Mouse (Mus musculus) Patski (cell line): ENCODE results near the gene Med15. TPM values are rescaled to one million over a fixed set of nuclear protein-coding genes. Genes with fewer than 3 reads are reported as not detected.

Experiments used
- ATAC-seq: fragments of 100-300 bp; one replicate; pipeline ENCODE4 v1.8.0; 2021
- CTCF ChIA-PET: fragments of 350-600 bp; sonication (Branson Sonifier 250); formaldehyde crosslinking; loops from one replicate; lab custom pipeline; 2022; ENCODE audit warnings: inconsistent platforms; lab: Charles Lee
- POLR2A ChIA-PET: fragments of 350-600 bp; sonication (Branson Sonifier 250); formaldehyde crosslinking; loops from one replicate; lab custom pipeline; 2022; ENCODE audit warnings: antibody characterized with exemption, inconsistent platforms; lab: Charles Lee
- DNase-seq: peaks from one replicate; pipeline ENCODE4 v3.0.0-alpha.2; 2011; ENCODE audit warnings: low read depth, low spot score
- H3K27me3 ChIP-seq: fragments of 371-371 bp; one replicate; pipeline ENCODE4 v1.5.1; 2021
- CTCF ChIP-seq: fragments of 100-300 bp; IDR thresholded peaks from one replicate; pipeline ENCODE4 v1.5.1; 2021
- in situ Hi-C: fragments of 300-500 bp; cut with MboI; formaldehyde crosslinking; loops from 3 replicates; pipeline ENCODE4 v1.11.1; 2018; ENCODE audit warnings: low pct_unique_long_range_greater_than_20kb, mixed read lengths
- polyA plus RNA-seq: library from polyadenylated mRNA; unstranded; gene quantifications from one replicate; pipeline ENCODE4 v1.2.3, GENCODE M21; 2021

The Med15 gene
- polyA plus RNA-seq, 1 experiment from 2014 or later, result 69.1 TPM

- in situ Hi-C loops, result no loop called here
- ChIA-PET POLR2A (interaction anchor here (1.5 kb wide), 1 partner anchor 9 kb away, joined by 3 read pairs; no protein-coding TSS in a partner anchor), CTCF (interaction anchor here (1.3 kb wide), 1 partner anchor 30 kb away, joined by 3 read pairs; no protein-coding TSS in a partner anchor)
- ATAC-seq, result no peak
- DNase-seq, result no peak
- no peak for TF ChIP-seq CTCF
- no peaks in the 10 kb centered on the region for H3K27me3 ChIP-seq
Measured at GRCm38 (mm10) chr16:17654188-17654795, 78.4 kb downstream of the Med15 start.

- DNase-seq (no peak), ATAC-seq (no peak)
- POLR2A ChIA-PET, result interaction anchor here (1.5 kb wide), 1 partner anchor 8 kb away, joined by 3 read pairs; no protein-coding TSS in a partner anchor
- no peak for TF ChIP-seq CTCF
- in situ Hi-C loops, result no loop called here
- CTCF ChIA-PET, result interaction anchor here (1.3 kb wide), 1 partner anchor 29 kb away, joined by 3 read pairs; no protein-coding TSS in a partner anchor
- H3K27me3 ChIP-seq, result no peaks in the 10 kb centered on the region
Measured at GRCm38 (mm10) chr16:17653601-17654000, 79.1 kb downstream of the Med15 start.

- no peak for TF ChIP-seq CTCF
- in situ Hi-C loops, result no loop called here
Measured at GRCm38 (mm10) chr16:17652607-17653006, 80.1 kb downstream of the Med15 start.

DNA sequence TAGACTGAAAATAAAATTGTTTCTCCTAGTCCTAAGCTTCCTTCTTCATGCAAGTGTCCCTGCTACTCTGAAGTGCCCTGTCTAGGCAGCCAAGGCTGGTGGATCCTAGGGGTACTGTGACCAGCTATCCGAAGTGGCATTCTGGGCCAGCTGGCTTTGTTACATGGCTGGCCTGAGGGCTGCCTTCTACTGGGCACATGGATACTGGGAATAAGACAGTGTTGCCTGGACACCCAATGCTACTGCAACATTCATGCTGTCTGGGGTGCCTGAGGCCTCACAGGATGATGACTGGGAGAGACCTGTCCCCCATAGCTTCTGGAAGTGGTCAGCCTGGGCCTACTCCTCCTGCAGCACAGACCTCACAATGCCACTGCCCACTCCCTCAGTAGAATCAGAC is 82.0 kb downstream of the Med15 start:
- ATAC-seq (no peak), DNase-seq (no peak)
- CTCF ChIA-PET, result no interaction called here
- no peak for TF ChIP-seq CTCF
- POLR2A ChIA-PET, result no interaction called here
- no peaks in the 10 kb centered on the region for H3K27me3 ChIP-seq
- in situ Hi-C loops, result no loop called here

More at GRCm38 (mm10) chr16:17652607-17653006, 80.1 kb downstream of the Med15 start:
- ATAC-seq (no peak), DNase-seq (no peak)
- CTCF ChIA-PET, result no interaction called here
- H3K27me3 ChIP-seq, result no peaks in the 10 kb centered on the region
- POLR2A ChIA-PET, result no interaction called here

DNA sequence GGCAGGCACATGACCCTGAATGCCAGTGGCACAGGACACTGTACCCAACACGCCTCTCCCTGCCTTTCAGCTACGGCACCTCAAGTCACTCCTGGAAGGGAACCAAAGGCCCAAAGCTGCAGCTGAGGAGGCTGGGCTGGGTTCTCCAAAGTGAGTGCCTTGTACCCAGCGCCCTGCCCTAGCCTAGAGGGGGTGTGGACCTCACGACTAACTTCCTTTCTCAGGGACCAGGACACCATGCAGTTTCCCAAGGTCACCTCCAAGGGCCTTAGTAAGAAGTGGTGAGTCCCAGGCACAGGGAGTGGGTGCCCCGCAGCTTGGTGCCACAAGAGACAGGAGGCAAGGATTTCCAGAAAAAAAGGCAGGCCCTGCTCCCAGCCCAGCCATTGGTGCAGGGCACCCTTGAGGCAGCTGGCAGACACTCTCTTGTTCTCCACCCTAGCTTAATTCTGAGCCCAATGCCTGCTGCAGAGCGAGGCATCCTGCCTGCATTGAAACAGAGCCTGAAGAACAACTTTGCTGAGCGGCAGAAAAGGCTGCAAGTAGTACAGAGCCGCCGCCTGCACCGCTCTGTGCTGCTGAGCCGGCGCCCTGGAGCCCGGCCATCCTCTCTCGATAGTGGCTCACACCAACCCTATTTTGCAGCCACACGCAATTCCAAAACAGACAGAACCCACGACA is 82.6 kb downstream of the Med15 start:
- CTCF ChIA-PET, result interaction anchor here (1.1 to 1.3 kb wide), 2 partner anchors 77 to 199 kb away, joined by 3 read pairs; no protein-coding TSS in a partner anchor

GRCm38 (mm10) chr16:17647566-17648340 is 84.9 kb downstream of the Med15 start:
- DNase-seq (no peak), ATAC-seq (no peak)
- ChIA-PET POLR2A (no interaction called here), CTCF (no interaction called here)
- TF ChIP-seq CTCF, result no peak
- in situ Hi-C loops, result no loop called here
- no peaks in the 10 kb centered on the region for H3K27me3 ChIP-seq

More for the DNA sequence above, 82.6 kb downstream of the Med15 start:
- DNase-seq, result no peak
- POLR2A ChIA-PET, result no interaction called here
- in situ Hi-C loops, result no loop called here
- ATAC-seq, result no peak
- no peak for TF ChIP-seq CTCF
- H3K27me3 ChIP-seq, result no peaks in the 10 kb centered on the region

- H3K27me3 ChIP-seq, result no peaks in the 10 kb centered on the region
- TF ChIP-seq CTCF, result no peak
- ChIA-PET POLR2A (no interaction called here), CTCF (no interaction called here)
- DNase-seq (no peak), ATAC-seq (no peak)
- in situ Hi-C loops, result no loop called here
Measured at GRCm38 (mm10) chr16:17647156-17647555, 85.5 kb downstream of the Med15 start.

DNA sequence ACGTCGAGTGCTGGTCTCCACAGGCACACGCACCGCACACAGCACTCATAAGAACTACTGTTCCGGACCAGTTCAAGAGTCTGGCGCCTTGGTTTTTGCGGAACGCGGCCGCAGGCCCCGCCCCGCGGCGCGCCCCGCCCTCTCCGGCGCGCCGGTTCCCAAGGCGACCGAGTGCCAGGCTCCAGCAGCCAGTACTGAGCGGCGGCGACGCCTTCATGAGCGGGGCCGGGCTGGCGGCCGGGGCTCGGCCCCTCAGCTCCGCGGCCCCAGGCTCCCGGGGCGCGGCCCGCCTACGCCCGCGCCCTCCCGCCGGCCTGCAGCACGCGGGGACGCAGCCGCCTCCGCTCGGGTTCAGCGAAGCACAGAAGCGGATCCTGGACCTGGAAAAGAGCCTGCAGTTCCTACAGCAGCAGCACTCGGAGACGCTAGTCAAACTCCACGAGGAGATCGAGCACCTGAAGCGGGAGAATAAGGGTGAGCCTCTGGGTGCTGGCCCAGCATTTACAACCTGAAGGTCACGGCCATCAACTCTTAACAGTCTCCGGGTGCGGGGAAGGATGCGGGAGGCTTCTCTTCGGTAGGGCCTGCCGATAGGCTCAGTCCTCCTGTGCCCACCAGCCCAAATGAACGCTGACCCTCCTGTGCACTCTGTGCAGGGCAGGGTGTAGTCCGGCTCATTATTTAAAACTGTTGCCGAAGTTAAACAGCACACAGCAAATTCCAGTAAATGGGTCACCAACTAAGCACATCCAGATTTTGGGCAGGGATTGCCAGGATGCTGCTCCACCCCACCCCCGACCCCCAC is 86.2 kb downstream of the Med15 start, which contains the start of gene Ccdc74a:
TSS of gene Ccdc74a (plus strand) at position 161 of the 805 bp plus-strand sequence.
- in situ Hi-C loops, result no loop called here
- ChIA-PET POLR2A (no interaction called here), CTCF (no interaction called here)
- H3K27me3 ChIP-seq, result no peaks in the 10 kb centered on the region
- DNase-seq (peak; percentile 34), ATAC-seq (peak; percentile 86)
- TF ChIP-seq CTCF, result no peak

DNA sequence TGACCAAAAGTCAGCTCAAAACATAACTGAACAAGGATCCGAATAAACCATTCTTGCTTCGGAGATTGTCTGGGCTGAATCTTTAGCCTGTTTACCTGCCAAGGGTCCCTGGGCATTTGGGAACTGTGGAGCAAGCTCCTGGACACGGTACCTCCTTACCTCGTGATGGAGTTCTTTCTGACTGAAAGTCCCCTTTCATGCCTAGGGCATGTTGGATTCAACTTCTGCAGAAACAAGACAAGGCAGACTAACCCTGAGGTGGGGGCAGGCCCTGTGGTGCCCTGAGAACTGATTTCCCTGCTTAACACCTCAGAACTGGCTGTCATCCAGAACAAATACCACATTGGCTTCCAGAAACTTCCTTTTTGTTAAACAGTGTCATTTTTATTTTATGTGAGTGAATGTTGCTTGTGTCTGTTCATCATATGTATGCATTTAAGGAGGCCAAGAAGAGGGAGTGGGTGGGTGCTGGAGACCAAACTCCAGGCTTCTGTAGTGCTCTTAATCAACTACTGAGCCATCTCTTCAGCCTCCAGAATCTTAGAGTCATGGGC is 89.2 kb downstream of the Med15 start:
- ATAC-seq (no peak), DNase-seq (no peak)
- no peak for TF ChIP-seq CTCF
- H3K27me3 ChIP-seq, result no peaks in the 10 kb centered on the region
- in situ Hi-C loops, result no loop called here
- ChIA-PET CTCF (interaction anchor here (1.8 kb wide), 1 partner anchor 19 kb away, joined by 4 read pairs; no protein-coding TSS in a partner anchor), POLR2A (interaction anchor here (0.6 kb wide), 1 partner anchor 72 kb away, joined by 3 read pairs; no protein-coding TSS in a partner anchor)
